Mouse (Mus musculus): Measurements from ENCODE around the gene Map3k4.
"Not testable (repeated sequence)": the region's sequence is repeated elsewhere in the genome, so short reads cannot be mapped to it uniquely, and the experiment has no call there.

Gene Map3k4

DNA sequence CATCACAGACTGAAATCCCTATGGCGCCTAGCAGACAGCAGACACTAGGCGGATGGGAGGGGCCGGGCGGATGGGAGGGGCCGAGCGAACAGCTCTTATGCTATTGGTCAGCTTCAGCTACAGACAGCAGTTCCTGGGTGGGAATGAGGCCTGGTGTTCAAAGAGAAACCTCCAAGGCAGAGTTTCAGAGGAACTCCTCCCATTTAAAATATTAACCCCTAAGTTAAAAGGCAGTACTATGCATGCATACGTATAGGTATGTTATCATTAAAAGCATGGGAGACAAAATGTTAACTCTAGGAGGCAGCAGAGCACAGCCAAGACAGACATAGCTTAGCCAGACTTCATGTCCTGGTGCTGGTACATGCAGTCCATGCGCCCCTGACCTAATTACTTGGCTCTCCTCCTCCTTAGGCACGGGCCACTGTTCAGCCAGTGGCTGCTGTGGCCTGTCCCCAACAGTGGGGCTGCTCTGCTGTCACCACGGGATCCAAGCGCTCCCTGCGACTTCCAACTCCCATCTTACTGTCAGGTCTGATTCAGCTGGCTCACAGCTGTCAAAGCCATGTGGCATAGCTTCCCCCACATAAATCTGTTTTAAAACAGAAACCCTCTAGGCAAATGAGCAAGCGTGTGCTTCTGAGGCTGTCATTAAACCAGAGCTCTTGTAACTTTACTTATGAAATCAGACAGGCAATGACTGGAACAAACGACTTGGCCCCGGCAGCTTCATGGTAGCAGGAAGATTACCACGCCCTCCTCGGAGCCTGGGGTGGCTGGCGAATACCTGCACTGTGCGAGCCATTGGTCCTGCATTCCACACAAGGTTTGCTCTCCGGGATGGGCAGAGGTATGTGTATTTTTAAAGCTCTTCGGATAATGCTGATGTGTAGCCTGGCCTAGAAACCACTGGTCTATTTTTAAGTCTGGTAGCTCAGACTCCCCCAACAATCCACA, 52.3 kb downstream of the Map3k4 start:
- DNase-seq: peak; percentile 59

DNA sequence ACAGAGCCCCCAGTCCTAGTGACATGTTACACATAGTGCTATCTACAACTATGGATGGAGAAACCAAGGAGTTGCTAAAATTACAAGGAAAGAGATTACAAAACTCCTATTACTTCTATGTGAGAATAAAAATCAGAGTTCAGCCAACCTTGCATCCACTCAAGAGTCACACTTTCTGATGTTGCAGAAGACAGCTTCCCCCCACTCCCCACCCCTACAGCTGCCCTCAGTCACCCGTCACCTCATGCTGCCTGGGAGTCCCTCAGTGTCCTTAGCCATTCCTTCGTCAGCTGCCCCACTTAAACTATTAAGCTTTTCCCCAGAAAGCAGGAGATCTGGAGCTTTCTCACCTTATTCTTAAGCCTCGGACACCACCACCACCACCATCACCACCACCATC, 54.3 kb downstream of the Map3k4 start:
- DNase-seq: no peak

DNA sequence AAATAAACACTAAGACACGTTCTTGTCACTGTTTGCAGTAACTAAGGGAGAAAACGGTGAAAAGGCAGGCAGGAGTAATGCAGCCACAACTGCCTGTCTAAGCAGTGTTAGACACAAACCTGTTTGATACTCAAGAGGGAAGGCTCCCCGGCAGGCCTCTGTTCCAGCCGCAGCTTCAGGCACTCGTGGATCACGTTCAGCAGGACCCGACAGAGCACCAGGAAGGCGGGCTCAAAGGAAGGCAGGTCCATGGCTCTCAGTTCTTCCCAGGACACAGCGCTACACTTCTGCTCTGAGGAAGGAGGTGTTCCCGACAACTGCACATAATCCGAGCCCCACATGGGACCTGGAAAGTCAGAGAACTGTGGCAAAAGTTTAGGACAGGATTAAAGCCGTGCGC, 54.8 kb downstream of the Map3k4 start:
- no peak for DNase-seq

DNA sequence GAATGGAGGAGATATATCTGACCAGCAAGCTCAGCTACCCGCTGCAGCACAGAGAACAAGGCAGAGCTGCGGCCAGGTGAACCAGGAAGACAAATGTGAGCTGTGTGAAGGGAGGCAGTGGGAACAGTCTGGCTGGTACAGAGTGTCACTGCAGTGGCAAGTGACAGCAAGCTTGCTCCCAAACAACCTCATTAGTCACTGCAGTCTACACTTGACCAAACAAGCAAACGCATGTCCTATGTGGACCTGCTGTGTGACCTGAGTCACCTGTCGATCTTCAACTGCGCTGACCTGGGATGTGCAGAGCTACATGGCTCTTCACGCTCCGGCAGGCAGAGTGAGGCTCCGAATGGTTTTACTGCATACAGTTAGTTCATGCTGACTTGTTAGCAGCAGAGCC, 55.7 kb downstream of the Map3k4 start:
- no peak for DNase-seq

DNA sequence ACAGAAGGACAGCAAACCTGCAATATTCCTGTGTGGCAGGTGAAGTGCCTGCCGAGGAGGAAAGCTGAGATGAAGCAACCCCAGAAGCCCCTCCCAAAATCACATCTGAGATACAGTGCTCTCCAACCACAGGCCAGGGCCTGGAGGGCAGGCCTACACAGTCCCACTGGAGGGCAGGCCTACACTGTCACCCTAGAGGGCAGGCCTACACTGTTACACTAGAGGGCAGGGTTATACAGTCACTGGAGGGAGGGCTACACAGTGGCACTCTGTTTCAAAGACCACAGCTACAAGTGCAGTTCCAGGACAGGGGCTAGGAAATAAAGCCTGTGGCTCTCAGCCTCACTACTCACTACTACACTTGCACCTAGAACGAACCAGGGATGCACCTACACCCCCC, 56.7 kb downstream of the Map3k4 start:
- DNase-seq: no peak

DNA sequence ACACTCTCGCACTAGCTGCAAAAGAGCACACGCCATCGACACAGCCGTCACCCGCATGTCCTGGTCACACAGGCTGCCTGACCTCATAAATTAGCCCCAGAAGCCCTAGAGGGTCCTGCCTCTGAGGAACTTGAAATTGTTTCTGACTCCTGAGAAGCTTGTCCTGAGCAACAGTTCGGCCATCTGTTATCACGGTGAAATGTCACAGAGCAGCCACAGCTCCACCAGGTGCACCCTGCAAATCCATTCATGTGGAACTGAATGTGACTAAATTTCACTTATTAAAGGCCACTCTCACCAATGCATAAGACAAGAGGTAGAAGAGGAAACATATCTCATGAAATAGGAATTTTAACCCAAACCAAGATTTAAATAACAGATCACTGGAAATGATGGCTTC, 57.2 kb downstream of the Map3k4 start:
- DNase-seq: no peak

DNA sequence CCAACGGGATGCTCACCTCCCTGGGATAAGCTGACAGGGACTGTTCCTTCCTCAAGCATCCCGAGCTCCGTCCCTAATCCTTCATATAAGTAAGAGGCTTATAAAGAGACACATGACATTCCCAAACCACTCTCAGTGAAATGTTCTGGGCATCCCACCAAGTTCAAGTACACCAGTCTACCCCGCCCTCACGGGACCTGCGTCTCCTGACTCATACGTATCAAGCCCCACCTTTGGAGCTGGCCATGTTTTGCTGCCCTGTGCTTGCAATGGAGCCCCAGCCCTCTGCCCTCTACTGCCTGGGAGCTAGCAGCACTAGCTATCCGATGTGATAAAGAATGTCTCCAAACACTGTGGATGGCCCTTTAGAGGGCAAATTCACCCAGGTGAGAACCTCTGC, 58.6 kb downstream of the Map3k4 start:
- DNase-seq: no peak

DNA sequence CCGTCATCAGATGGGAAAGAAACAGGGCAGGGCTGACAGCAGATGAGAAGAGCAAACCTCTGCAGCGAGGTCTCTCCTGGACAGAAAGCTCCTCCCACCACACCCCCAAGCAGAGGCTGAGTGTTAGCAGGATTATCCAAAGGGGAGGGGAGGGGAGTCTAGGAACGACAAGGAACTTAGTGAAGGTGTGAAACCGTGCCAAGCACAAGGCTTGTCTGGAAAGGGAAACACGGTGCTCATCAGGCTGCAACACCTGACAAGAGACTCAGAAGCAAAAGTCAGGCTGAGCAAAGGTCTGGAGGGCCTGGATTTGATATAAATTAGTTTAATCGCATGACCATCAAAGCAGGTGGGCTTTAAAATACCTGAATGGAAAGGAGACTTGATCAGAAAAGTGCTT, 60.1 kb downstream of the Map3k4 start:
- DNase-seq: no peak

DNA sequence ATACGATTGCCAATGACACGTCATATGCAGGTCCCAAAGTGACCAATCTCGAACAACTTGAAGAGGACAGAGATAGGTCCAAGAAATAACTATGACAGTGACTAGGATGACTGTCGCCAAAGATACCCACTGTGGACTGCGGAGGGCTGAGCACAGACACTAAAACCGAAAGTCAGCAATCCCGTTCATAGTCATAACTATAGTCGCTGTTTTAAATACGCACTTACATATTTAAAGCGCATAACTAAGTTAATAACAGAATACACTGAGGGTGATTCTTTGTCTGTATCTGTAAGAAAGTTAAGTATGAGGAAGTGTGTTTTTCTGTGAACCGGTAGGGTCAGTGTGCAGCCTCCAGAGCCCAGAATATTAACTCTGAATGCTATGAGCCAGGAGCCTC, 62.5 kb downstream of the Map3k4 start:
- no peak for DNase-seq

DNA sequence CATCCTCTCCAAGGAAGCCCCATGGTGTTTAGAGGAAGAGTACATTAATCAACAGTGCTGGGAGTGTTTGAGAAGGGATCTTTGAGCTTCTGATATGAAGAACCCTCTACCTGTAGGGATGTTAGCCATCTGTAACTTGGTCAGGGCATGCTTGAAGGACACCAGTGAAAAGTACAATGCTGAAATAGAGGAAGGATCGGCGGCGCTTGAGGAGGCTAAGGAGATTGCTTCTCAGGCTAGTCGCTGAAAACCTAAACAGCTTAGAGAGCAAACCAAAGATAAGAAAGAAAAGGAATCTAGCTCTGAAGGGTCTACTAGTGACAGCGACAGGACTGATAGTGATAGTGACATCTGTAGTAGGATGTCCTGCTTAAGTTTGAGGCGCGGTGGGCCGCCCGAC, 68.0 kb downstream of the Map3k4 start:
- no peak for DNase-seq

DNA sequence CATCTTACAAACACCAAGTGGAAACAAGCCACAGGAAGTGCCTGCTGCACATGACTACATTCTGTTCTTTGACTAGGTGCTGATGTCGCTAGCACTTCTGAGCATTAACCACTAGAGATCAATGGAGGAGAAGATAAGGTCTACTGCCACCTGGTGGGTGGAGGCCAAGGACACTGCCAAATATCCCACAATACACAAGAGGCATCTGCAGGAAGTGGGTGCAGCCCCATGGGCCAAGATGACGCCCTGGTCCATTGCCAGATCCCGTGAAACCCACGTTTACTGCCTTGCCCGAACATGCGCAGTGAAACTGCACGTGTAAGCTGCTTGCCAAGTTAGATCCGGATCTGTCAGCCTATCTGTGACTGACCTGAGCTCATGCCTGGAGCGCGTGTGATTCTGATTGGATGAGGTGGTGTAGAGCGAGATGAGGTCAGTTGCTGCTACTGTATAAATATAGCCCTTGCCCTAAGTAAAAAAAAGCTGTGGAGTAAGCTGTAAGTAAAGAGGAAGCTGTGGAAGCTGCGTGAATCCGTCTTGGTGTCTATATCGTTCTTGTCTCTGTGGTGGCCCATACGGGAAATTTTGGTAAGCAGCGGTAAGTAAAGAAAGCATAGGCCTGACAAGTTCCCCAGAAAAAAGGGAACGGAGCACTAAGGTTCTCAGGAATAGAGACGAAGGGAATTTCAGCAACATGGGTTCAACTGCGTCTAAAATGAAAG, 68.7 kb downstream of the Map3k4 start:
- no peak for DNase-seq

DNA sequence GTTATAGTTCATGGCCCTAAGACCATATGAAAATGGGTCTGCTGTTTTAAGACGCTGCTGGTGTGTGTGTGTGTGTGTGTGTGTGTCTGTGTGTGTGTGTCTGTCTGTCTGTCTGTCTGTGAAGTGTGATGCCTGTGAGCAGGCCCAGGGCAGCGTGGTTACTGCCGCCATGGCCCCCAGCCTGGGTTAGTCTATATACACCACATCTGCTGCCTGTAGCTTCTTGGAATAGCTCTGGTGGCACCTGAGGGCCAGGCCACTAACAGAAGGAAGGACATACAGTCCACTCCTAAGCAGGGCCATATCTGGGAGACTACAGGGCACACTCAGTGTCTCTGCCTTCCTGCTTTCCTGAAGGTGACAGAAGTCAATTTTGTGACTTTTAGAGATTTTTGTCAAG, 77.9 kb downstream of the Map3k4 start:
- no peak for DNase-seq

DNA sequence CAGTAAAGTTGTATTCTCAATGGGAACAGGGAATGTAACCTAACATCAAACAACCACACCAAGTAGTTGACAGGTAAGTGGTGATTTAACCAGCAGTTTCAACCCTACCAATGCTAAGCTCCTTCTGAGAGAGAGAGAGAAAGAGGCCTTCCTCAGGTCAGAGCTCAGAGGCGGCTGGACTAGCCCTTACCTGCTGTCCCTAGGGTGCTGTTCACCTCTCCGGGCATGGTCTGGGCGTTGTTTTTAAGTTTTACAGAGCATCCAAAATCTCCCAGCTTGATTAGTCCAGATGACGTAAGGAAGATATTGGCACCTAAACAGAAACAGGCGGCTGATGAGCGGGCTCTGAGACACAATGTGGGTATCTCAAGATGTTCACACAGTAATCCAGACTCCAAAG, 85.9 kb downstream of the Map3k4 start:
- no peak for DNase-seq

DNA sequence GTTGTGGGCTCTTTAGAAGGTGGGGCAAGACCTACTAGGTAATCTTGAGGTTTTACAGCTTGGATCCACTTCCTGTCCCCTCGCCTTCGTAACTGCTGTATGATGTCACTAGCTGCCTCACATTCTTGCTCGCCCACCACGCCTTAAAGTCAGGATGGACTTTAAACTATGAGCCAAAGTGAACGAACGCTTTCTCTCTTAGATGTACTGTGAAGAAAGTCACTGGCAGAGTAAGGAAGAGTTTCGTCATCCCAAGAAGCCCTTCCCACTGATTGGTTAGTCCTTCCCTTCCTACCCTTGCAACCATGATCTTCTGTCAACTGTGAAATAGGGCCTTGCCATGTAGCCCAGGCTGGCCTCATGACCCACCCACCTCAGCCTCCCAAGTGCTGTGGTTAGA, 87.5 kb downstream of the Map3k4 start:
- DNase-seq: no peak

DNA sequence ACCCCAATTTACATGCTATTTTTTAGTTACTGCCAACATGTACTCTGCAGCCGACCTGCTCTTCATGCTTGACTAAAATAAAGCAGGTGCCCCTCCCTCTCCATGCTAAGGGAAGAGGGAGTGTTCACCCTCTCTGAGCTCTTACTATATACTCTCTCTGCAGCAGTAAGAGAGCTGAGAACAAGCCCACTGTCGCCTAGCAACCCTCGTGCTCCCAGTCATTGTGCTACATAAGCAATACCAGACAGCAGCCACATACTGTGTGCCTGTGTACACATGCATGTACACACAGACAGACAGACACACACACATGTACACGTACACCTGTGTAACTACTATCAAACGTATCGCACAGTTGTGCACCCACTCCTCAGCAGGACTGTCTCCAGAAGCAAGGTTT, 88.4 kb downstream of the Map3k4 start:
- DNase-seq: peak; percentile 50

DNA sequence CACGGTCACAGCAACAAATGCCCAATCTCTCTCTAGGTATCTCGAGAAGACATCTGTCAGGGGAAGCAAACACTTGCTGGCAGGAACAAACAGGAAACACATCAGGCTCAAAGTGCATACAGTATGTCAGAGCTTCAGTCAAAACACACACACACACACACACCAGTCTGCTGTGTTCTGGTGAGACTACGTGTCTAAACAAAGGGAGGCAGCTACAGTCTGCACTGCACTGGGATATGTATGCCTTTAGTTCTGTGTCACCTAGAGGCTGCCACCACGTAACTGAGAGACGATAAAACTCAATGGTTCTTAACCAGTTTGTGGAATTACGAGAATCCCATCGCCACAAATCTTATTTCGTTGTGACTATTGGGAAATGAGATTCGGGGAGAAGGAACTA, 88.8 kb downstream of the Map3k4 start:
- DNase-seq: no peak

DNA sequence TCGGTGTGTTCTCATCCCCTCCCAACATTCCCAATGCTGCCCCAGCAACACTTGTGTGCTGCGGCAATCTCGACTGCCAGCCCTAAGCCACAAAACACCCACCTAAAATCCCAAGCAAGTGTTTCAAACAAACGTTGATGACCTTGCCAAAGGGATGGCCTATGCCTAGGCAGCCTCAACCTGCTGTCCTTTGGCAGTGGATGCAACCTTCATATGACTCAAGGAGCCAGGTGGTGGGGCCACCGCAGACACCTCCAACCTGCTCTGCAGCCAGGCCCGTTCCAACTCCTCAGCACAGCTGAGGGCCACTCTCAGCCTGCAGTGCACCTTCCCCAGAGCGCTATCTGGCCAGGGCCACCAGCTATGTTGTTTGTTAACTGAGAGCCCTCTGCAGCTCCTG, 90.1 kb downstream of the Map3k4 start:
- DNase-seq: no peak

DNA sequence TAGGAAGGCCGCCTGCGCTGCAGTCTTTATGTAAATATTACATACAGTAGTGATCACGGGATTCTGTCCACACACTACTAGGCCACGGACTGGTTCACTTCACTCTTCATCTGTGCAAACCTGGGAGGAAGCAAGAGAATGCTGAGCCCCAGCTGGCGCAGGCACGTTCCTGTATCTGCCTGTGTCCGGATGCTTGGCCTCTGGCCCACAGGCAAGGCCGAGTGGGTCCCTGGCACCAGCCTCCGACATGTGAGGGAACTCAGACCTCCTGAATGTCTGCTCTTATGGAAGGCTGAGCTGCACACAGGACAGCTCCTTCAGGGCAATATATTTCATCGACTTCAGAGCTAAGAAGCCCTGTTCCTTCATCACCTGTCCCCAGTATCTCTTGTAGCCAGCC, 90.6 kb downstream of the Map3k4 start:
- DNase-seq: no peak

DNA sequence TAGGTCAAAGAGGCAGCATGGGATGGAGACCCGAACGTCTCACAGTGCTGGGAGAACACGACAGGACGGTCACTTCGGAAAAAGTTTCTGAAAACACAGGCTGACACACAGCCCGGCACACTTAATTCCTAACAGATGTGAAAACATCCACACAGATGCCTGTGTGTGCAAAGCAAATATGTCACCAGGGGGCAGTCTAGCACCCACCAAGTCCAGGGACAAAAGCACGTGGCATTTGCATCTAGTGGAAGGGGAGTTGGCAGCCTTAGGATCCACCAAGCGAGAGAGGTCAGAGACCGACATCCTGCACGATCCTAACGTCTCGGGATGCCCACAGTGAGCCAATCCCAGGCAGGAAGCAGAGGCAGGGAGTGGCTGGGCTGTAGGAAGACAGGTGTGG, 92.0 kb downstream of the Map3k4 start:
- no peak for DNase-seq

DNA sequence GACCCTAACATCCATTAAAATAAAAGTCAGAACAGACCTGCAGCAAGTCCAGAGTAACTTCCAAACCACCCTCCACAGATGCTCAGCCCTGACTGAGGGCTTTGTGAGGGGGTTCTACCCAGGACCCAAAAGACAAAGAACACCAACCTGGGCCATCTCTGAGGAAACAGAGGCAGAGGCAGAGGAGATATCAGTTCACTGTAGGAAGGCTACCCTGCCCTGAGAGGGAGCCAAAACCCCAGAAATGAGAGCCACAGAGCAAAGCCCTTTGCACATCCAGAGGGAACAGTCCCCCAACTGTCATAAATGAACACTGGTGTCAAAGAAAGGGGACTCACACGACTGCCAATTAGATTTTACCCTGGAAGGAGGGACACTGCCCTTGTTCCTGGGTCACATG, 93.4 kb downstream of the Map3k4 start:
- no peak for DNase-seq

DNA sequence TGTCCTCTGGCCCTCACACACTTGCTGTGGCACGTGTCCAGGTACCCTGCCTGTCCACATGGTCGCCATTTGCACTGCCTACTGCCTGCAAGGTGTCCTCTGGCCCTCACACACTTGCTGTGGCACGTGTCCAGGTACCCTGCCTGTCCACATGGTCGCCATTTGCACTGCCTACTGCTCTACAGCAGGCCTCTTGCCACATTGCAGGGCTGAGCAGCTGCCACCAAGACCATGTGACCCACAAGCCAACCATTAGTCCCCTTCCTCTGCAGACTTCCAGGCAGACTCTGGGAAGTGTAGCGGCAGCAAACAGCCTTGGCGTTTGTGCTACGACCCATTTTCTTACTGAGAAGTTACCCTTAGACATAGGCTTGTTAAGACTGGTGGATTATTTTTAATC, 94.0 kb downstream of the Map3k4 start:
- not testable (repeated sequence) for DNase-seq

DNA sequence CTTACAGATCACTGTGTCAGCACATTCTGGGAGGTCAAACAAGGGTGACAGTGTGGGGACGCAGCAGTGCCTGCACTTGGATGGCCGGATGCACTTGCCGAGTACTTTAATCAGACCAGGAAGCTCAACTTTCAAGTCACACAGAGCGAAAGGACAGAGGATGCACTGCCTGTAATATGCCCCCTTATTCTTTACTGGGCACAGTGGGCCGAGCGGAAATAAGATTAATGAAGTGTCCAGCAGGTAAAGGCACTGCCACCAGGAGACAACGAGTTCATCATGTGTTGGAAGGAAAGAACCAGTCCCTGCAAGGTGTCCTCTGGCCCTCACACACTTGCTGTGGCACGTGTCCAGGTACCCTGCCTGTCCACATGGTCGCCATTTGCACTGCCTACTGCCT, 94.5 kb downstream of the Map3k4 start:
- no peak for DNase-seq

DNA sequence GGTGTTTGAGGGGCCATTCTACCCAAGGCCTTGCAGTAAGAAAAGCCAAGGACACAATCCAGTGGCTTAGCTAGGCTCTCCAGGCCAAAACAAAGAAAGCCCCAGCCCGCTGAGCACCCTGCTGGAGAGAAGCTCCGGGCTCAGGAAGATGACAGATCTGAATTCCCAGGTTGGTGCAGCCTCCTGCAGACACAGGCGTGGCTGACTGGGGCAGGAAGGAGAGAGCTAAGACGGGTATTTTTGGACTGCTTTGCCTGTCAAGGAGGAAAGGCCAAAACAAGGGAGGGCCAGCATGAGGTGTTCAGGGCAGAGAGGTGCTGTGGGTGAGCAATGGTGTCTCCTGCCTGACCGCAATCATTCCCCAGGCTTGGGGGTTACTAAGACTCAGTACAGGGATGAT, 94.9 kb downstream of the Map3k4 start:
- DNase-seq: no peak

DNA sequence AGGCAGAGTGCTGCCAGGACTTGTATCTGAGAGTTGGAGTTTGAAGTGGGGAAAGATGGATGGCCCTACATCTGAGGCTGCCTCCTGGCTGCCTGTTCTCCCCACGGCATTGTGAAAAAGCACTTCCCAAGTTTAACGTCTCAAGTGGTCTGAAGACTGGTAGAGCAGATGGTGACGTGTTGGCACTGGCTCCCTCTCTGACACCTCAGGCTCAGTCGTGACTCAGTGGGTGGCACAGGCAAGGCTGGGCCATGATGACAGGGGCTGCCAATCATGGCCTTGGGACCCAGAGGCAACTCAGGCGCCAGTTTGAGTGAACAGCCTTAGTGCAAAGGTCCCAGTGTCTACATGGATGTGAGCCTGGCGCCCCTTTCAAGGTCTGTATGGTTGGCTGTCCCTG, 96.7 kb downstream of the Map3k4 start:
- DNase-seq: peak; percentile 48

DNA sequence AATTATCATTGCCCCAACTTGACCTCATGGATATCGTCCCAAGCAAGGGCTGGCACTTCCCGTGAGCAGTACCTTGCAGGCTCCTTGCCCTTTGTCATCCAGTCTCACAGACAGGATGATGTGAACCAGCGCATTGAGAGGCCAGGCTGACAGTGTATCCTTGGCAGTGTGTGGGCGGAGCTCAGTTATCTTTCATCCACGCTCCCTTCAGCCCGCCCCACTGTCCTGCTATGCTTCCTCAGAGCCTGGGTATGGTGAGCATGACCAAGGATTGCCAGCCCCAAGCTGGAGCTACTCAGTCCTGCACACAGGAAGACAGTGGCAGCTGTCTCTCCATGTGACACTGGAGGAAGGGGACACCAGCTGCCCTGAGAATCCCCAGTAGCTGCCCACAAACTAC, 102.4 kb downstream of the Map3k4 start:
- no peak for DNase-seq

Measured in right cerebral cortex, postnatal 25 days (tissue).